Mouse (Mus musculus): ENCODE measurements around the gene Atp6v0e.

Atp6v0e gene

DNA sequence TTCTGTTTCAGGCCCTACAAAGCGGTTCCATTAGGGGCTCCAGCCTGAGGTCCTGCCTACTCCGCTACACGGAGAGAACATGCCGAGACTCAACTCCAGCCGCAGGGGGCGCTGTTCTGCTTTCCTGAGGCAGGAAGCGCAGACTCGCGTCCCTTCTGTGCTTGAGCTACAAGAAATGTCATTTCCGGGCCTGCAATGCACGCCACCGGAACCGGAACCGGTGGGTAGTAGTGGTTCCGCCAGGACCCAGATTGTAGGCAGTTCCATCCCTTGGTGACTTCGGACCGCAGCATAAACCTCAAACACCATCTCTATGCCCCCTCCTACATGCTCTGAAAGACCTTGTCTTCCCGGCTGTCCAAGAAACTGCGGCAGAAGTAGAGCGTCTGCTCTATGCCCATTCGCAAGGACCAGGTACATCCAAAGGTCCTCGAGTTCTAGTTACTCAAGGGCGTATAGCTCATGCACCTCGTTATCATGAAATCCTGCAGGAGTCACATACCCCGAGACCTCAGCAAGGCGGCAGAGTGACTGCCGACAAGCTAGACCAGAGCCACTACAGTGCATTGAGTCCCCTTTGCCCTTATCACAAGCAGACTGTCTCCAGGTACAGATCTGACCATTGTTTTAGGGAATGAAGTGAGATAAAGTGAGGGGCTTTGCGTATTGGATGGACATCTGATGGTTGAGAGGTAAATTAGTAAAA, at the start of gene Atp6v0e:
Atp6v0e (plus strand) TSS at position 254 of the 706 bp plus-strand sequence.
- in situ Hi-C loops (cut with MboI; ENCODE audit: low pct_unique_long_range_greater_than_20kb in 1 of 2, low sequenced_read_pairs in 2 of 2, unreplicated experiment in 1 of 2): no loop called here

GRCm38 (mm10) chr17:26614286-26614685, 48.7 kb upstream of the Atp6v0e start:
- in situ Hi-C loops (cut with MboI; ENCODE audit: low pct_unique_long_range_greater_than_20kb in 1 of 2, low sequenced_read_pairs in 2 of 2, unreplicated experiment in 1 of 2): no loop called here

DNA sequence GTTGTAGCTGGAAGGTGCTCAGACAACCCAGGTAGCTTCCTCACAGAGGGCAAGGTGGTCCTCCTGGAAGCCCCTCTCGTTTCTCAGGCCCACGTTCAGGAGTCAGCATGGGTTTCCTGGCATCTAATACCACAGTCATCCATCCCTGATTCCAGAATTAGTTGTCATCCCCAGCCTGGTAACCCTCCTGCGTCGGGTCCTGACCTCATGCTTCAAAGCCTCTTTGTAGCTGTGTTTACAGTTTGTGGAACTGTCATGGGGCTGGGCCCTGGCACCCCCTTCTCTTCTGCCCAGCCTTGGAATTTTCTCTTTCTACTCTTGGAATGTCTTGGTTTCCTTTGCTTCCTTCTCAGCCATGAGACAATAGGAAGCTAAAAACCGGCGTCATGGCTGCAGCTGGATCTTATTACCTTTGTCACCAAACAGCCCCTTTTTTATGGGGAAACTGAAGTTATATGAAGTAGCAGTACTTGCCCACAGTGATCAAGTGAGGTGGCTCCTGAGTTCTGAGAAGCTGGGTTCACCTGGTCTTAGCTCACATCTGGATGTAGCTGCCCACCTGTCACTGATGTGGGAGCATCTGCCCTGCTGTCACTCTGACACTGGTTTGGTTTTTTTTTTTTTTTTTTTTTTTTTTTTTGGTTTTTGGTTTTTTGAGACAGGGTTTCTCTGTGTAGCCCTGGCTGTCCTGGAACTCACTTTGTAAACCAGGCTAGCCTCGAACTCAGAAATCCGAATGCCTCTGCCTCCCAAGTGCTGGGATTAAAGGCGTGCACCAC, 48.1 kb upstream of the Atp6v0e start:
- in situ Hi-C loops (cut with MboI; ENCODE audit: low pct_unique_long_range_greater_than_20kb in 1 of 2, low sequenced_read_pairs in 2 of 2, unreplicated experiment in 1 of 2): no loop called here

GRCm38 (mm10) chr17:26616696-26617095, 46.3 kb upstream of the Atp6v0e start:
- in situ Hi-C loops (cut with MboI; ENCODE audit: low pct_unique_long_range_greater_than_20kb in 1 of 2, low sequenced_read_pairs in 2 of 2, unreplicated experiment in 1 of 2): no loop called here

- in situ Hi-C loops (cut with MboI; ENCODE audit: low pct_unique_long_range_greater_than_20kb in 1 of 2, low sequenced_read_pairs in 2 of 2, unreplicated experiment in 1 of 2): no loop called here
Measured at GRCm38 (mm10) chr17:26618498-26618897, 44.5 kb upstream of the Atp6v0e start.

DNA sequence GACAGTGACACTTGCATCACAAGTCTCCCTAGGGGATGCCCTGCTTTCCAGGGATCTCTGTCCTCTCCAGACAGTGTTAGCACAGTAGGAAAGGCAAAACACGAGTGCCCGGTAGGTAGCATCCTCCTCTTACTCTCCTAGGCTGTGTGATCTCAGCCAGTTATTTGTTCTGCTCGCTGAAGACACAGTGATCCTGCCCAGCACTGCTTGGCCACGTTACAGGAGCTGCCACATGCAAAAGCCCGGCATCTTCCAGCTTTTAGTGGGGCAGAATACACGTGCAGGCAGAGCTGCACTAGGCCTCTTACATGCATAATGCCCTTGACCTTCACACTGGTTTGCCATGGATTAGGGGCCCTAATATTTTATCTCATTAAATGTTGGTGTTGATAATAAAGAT, 43.5 kb upstream of the Atp6v0e start:
- in situ Hi-C loops (cut with MboI; ENCODE audit: low pct_unique_long_range_greater_than_20kb in 1 of 2, low sequenced_read_pairs in 2 of 2, unreplicated experiment in 1 of 2): no loop called here

GRCm38 (mm10) chr17:26620292-26620691, 42.7 kb upstream of the Atp6v0e start:
- in situ Hi-C loops (cut with MboI; ENCODE audit: low pct_unique_long_range_greater_than_20kb in 1 of 2, low sequenced_read_pairs in 2 of 2, unreplicated experiment in 1 of 2): no loop called here

DNA sequence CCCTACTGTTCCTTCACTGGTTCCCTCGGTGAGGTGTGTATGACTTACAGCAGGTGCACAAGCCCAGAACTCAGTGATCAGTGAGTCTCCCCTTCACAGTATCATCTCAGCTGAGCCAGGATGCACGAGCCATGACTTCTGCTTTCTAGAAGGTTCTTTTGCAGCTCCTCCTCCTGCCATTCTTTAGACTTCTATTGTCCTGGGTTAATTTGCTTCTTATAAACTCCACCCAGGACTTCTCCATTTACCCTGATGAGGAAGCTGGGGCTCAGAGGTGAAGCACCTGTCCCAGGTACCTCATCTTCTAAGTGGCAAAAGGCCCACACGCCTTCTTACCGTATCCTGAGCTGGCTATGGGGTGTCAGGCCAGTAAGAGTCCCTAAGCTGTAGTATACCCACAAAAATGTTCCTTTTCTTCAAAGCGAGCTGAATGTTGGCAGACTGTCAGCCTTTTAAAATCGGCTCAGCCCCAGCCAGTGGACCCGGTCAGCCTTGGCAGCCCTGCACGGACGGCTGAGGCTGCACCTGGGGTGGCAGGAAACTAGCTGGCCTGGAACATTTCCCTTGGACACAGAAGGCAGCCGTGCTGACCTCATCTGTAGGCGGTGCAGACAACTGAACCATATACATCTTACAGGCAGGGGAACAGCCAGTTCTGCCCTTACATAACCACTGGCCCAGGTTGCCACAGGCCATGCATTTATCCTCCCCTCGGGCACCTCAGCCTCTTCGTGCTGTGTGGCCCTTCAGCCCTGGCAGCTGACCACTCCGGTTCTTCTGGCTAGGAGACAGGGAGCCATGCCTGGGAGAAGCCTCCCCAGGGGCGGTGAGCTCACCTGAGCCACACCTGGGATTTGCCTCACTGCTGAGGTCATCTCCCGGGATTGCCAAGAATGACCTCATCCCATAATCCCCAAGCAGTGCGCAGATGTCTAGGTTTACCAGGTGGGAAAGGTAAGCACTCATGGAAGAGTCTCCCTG, 42.0 kb upstream of the Atp6v0e start:
- in situ Hi-C loops (cut with MboI; ENCODE audit: low pct_unique_long_range_greater_than_20kb in 1 of 2, low sequenced_read_pairs in 2 of 2, unreplicated experiment in 1 of 2): no loop called here

DNA sequence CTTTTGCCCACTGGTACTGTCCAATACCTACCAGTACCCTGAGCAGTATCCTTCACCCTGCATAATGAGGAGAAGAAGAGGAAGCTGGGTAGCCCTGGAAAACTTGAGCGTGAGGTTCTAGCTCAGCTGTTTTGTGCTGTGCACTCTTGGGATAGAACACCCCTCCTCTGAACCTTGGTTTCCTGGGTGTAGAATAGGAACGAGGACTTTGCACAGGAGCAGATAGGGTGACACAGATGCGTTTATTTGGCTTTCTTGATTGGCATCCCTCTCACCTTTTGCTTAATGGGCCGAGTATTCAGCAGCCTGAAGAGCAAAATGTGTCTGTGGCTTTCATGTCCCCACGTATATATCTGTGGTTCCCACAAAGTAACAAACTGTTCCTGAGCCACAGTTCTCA, 41.1 kb upstream of the Atp6v0e start:
- in situ Hi-C loops (cut with MboI; ENCODE audit: low pct_unique_long_range_greater_than_20kb in 1 of 2, low sequenced_read_pairs in 2 of 2, unreplicated experiment in 1 of 2): no loop called here

DNA sequence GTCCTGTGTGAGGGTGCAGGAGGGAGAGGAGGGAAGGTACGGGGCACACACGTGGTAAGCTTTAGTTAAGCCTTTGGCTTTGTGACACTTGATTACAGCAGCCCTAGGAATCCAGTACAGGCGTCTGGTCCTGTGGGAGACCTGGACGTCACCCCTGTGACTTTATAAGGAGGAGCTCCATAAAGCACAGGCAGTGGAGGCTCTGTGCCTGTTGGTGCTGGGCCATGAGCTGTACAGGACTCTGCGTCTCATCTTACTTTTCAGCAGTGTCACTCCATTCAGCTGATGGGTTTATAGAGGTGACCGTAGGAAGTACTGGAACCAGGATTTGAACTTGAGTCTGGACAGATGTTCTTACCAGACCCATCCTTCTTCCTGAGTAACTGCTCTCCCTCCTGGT, 39.0 kb upstream of the Atp6v0e start:
- in situ Hi-C loops (cut with MboI; ENCODE audit: low pct_unique_long_range_greater_than_20kb in 1 of 2, low sequenced_read_pairs in 2 of 2, unreplicated experiment in 1 of 2): no loop called here

DNA sequence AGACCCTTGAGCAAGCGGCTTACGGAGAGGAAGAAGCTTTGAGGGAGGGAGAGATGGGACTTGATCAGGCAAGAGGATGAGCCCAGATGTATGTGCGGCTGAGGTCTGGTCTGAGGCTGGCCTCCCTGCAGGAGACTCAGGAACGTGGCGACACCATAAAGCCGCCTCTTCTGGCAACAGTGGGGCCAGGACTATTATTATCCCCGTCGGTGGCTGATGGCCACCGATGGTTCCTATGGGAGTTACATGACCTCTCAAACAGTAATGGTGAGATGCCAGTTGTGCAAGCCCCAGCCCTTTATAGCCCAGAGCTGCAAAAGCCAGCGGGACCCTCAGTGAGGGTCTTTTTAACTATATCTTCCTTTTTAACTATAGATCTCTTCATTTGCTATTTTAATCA, 38.0 kb upstream of the Atp6v0e start:
- in situ Hi-C loops (cut with MboI; ENCODE audit: low pct_unique_long_range_greater_than_20kb in 1 of 2, low sequenced_read_pairs in 2 of 2, unreplicated experiment in 1 of 2): no loop called here

GRCm38 (mm10) chr17:26625521-26626010, 37.5 kb upstream of the Atp6v0e start:
- in situ Hi-C loops (cut with MboI; ENCODE audit: low pct_unique_long_range_greater_than_20kb in 1 of 2, low sequenced_read_pairs in 2 of 2, unreplicated experiment in 1 of 2): no loop called here

DNA sequence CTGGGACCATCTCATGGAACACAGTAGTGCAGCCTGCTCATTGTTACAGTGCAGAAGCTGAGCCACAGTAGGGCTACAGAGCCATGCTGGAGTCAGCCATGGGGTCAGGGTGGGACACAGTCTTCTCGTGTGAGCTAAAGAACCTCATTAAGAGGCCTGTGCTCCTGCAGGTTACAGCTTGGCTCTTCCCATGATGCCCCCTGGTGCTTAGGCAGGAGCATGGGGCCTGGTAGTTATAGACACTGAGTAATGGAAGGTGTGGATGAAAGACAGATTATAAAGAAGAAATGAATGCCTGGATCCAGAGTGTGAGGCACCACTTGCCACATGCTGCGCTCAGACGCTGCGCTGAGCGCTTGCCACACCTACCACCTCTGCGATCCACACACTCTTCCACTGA, 34.6 kb upstream of the Atp6v0e start:
- in situ Hi-C loops (cut with MboI; ENCODE audit: low pct_unique_long_range_greater_than_20kb in 1 of 2, low sequenced_read_pairs in 2 of 2, unreplicated experiment in 1 of 2): no loop called here

DNA sequence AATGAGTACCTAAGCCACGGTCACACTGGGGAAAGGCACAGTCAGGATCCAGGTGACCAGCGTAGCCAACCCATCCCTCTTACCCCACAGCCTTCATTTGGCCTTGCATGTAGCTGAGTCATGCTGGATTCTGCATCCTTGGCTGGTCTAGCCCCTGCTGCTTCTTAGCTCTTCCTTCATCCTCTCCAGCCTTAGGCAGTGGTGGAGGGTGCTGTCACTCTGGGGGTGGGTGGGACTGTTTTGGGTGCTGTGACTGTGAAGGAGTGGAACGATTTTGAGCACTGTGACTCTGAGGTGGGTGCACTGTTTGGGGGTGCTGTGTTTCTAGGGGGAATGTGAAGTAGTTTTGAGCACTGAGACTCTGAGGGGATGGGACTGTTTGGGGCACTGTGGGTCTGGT, 34.1 kb upstream of the Atp6v0e start:
- in situ Hi-C loops (cut with MboI; ENCODE audit: low pct_unique_long_range_greater_than_20kb in 1 of 2, low sequenced_read_pairs in 2 of 2, unreplicated experiment in 1 of 2): no loop called here

GRCm38 (mm10) chr17:26631811-26632327, 31.2 kb upstream of the Atp6v0e start:
- in situ Hi-C loops (cut with MboI; ENCODE audit: low pct_unique_long_range_greater_than_20kb in 1 of 2, low sequenced_read_pairs in 2 of 2, unreplicated experiment in 1 of 2): no loop called here

DNA sequence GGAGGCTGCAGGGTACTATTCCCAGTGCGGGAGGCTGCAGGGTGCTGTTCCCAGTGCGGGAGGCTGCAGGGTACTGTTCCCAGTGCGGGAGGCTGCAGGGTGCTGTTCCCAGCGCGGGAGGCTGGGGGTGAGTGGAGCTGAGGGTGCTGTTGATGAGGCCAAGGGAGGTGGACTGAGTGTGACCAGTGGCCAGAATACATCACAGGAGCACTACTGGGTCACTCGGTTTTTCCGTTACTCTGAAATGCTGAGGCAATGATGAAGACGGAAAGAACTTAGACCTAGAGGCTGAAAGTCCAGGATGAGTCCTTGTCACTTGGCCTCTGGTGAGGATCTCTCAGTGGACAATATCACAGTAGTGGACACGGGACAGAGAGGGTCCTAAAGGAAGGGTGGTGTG, 29.8 kb upstream of the Atp6v0e start:
- in situ Hi-C loops (cut with MboI; ENCODE audit: low pct_unique_long_range_greater_than_20kb in 1 of 2, low sequenced_read_pairs in 2 of 2, unreplicated experiment in 1 of 2): no loop called here

- in situ Hi-C loops (cut with MboI; ENCODE audit: low pct_unique_long_range_greater_than_20kb in 1 of 2, low sequenced_read_pairs in 2 of 2, unreplicated experiment in 1 of 2): no loop called here
Measured at GRCm38 (mm10) chr17:26633926-26634325, 29.1 kb upstream of the Atp6v0e start.

DNA sequence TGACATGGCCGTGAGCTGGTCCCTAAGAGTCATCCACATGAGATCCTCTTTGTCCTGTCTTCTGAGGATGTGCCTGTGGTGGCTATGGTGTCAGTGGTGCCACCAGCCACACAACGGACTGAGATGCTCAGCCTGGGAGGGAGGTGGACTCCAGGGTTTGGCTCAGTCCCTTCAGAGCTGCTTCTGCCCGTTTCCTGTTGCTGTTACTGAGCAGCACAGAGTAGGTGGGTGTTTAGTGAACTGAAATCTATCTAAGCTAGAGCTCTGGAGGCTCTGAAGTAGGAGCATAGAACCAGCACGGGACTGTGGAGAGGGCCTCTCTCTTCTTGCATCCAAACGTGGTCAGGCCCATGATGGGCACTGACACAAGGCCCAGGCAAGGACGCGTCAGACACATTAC, 28.5 kb upstream of the Atp6v0e start:
- in situ Hi-C loops (cut with MboI; ENCODE audit: low pct_unique_long_range_greater_than_20kb in 1 of 2, low sequenced_read_pairs in 2 of 2, unreplicated experiment in 1 of 2): no loop called here

Measured in mouse embryonic stem cell (cell line).